Mouse (Mus musculus) liver, embryonic 15.5 days (tissue): Measurements from ENCODE around the gene Gm10644. TPM values are rescaled to one million over a fixed set of nuclear protein-coding genes. Genes with fewer than 3 reads are reported as not detected.
A peak's percentile ranks its signal among the peaks of the same experiment; 100 is the strongest.

Source experiments
- ATAC-seq: fragments of 200-750 bp; cut with Nextera tagmentation; 2 replicates; pipeline ENCODE4 v1.8.0; 2017; ENCODE audit warnings: moderate number of reproducible peaks, mild to moderate bottlenecking, moderate library complexity; ENCODE audit not compliant: insufficient read depth
- H3K27ac ChIP-seq: fragments of 300-500 bp; sonication (generic); replicated peaks from 2 replicates; pipeline ENCODE4 v1.5.1; 2015; ENCODE audit warnings: mild to moderate bottlenecking, inconsistent platforms
- H3K27me3 ChIP-seq: fragments of 300-500 bp; sonication (generic); 2 replicates; pipeline ENCODE4 v1.6.1; 2015; ENCODE audit warnings: mild to moderate bottlenecking, inconsistent platforms
- H3K36me3 ChIP-seq: fragments of 300-500 bp; sonication (generic); replicated peaks from 2 replicates; pipeline ENCODE4 v1.6.1; 2015; ENCODE audit warnings: moderate library complexity, mild to moderate bottlenecking, inconsistent platforms
- H3K4me1 ChIP-seq: fragments of 300-500 bp; sonication (generic); replicated peaks from 2 replicates; pipeline ENCODE4 v1.6.1; 2015; ENCODE audit warnings: inconsistent platforms
- H3K4me2 ChIP-seq: fragments of 300-500 bp; sonication (generic); 2 replicates; pipeline ENCODE4 v1.6.1; 2015; ENCODE audit warnings: moderate library complexity, mild to moderate bottlenecking, inconsistent platforms
- H3K4me3 ChIP-seq: fragments of 300-500 bp; sonication (generic); replicated peaks from 2 replicates; pipeline ENCODE4 v1.5.1; 2015; ENCODE audit warnings: mild to moderate bottlenecking, inconsistent platforms
- H3K9ac ChIP-seq: fragments of 300-500 bp; sonication (generic); 2 replicates; pipeline ENCODE4 v1.6.1; 2015; ENCODE audit warnings: moderate library complexity, mild to moderate bottlenecking, inconsistent platforms
- H3K9me3 ChIP-seq: fragments of 300-500 bp; sonication (generic); replicated peaks from 2 replicates; pipeline ENCODE4 v1.6.1; 2016; ENCODE audit warnings: inconsistent platforms
- WGBS: fragments of 180-500 bp; shearing (Covaris S2); methylation state at CpG from one replicate; pipeline ENCODE4 v1.1.7; 2015; ENCODE audit warnings: mixed read lengths; ENCODE audit not compliant: insufficient replicate concordance; 5-methylcytosine and 5-hydroxymethylcytosine counted together
- polyA plus RNA-seq: library from polyadenylated mRNA; unstranded; fragments of >200 nt; fragmentation: Nextera tagmentation; extraction: Ambion mirVana; gene quantifications from 2 replicates; pipeline ENCODE4 v1.2.1, GENCODE M21; 2015

The Gm10644 gene
- polyA plus RNA-seq, 1 experiment from 2014 or later: 0.39 TPM

DNA sequence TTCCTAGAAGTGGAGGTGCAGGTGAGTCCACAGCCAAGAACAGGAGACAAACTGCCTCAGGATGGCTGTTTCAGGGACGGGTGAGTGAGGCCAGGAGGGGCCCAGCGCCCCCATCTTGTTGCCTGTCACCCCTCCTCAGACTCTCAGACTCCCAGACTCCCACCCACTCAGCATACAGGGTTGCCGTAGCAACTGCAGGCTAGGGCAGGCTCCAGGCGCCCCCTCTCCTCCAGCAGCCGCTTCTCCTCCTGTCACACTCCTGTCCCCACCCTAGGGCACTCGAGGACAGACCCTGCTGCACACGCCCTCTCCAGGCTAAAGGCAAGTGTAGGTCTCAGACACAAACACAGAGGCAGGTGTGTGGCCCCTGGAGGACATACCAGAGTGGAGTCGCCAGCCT, 45.7 kb downstream of the Gm10644 start:
- H3K36me3 ChIP-seq: no peaks in the 10 kb centered on the region
- H3K4me2 ChIP-seq: no peak overlapping the region
- H3K27ac ChIP-seq: no peak overlapping the region
- ATAC-seq: no peak
- H3K9me3 ChIP-seq: no peaks in the 10 kb centered on the region
- no peak overlapping the region for H3K4me3 ChIP-seq
- H3K4me1 ChIP-seq: peaks cover 10% of the 10 kb centered on the region
- H3K27me3 ChIP-seq: no peaks in the 10 kb centered on the region
- no peak overlapping the region for H3K9ac ChIP-seq
- 49% methylated on average over 8 of the region's 8 CpGs for WGBS

DNA sequence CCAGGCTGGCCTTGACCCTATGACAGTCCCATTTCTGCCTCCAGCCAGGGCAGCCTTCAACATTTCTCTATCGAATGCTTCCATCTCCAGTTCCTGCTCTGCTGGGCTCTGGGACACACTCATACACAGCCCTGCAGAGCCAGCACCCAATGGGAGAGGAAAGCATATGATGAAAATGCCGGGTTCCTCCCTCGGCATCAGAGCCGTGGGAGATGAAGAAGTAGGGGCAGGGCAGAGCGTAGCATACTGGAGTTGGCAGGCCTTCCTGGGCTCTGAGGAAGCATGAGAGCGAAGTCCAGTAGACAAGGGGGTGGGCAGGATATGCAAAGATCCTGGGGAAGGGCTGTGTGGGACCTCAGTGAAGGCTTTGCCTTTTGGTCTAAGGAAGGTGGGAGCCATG, 46.4 kb downstream of the Gm10644 start:
- Histone ChIP-seq H3K36me3 (no peaks in the 10 kb centered on the region), H3K27me3 (no peaks in the 10 kb centered on the region), H3K9me3 (no peaks in the 10 kb centered on the region), H3K9ac (no peak overlapping the region), H3K27ac (no peak overlapping the region), H3K4me1 (peaks cover 5% of the 10 kb centered on the region; the same call in 1 of the 2 replicates), H3K4me2 (no peak overlapping the region), H3K4me3 (no peak overlapping the region)
- no peak for ATAC-seq
- 66% methylated on average over 6 of the region's 6 CpGs for WGBS

DNA sequence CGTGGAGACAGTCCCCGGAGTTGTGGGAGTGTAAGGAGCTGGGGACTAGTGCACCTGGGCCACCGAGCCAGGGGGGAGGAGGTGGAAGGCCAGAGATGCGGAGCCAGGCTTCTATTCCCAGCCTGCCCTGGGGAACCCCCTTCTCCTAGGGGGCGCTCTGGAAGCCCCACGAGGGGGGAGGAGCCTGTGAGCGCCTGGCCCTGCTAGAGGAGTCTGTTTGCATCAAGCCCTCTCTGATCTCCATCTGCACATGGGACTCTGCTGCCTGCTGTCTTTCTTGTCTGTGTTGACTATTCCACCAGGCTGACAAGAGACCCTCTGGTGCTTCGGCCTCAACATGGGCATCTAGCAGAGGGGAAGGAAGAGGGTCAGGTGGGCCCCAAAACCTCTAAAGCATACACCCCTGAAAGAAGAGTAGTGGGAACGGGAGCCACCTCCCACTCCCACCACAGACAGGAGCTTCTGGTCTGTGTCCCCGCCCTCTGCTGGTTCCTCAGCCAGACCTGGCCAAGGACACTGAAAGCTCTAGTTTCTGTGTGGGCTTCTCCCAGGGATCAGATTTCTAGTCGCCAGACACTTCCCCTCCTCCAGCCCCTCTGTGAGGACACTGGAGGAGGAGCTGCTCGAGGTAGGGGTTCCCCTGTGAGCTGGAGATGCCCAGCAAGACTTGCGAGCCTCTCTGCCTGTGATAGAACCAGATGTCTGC, 51.9 kb downstream of the Gm10644 start:
- no peaks in the 10 kb centered on the region for H3K36me3 ChIP-seq
- H3K4me3 ChIP-seq: no peak overlapping the region
- no peaks in the 10 kb centered on the region for H3K9me3 ChIP-seq
- H3K9ac ChIP-seq: no peak overlapping the region
- H3K27me3 ChIP-seq: peaks cover 51% of the 10 kb centered on the region
- H3K27ac ChIP-seq: no peak overlapping the region
- no peak overlapping the region for H3K4me2 ChIP-seq
- WGBS: 24% methylated on average over 13 of the region's 13 CpGs
- ATAC-seq: no peak
- peaks cover 44% of the 10 kb centered on the region for H3K4me1 ChIP-seq

DNA sequence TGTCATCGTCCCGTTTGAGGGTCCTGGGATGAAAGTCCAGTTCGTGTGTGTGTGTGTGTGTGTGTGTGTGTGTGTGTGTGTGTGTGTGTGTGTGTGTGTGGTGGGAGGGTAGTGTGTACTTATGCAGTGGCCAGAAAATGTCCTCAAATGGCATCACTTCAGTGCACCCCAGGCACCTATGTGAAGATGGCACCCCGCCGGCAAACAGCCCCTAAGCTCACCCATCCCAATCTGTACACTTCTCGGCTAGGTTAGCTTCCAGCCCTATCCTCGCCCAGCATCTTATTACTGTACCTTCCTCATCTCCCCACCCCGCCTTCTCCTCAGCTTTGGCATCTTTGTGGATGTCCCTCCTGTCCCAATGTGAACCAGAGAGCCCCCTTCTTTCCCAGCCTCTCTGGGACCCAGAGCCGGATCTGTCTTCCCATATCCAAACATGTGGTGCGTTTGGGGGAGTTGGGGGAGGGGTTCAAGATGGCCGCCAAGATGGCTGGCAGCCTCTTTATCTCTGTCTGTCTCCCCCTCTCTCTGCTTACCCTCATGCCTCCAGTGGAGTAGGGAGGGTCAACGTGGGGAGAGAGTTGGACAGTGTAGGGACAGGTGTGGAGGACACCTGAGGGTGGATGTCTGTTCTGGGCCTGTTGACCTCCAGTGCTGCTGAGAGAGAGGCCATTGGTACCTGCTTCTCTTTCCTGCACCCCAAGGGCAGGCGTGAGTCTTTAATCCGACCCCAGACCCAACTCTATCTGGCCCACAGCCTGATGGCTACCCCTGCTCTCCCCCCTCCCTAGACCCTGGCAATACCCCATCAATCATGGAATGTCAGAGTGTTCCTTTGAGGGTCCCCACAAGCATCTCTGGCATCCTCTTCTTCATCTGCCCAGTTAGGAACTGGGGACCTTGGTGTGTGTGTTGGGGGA, 53.2 kb downstream of the Gm10644 start:
- H3K4me3 ChIP-seq: no peak overlapping the region

DNA sequence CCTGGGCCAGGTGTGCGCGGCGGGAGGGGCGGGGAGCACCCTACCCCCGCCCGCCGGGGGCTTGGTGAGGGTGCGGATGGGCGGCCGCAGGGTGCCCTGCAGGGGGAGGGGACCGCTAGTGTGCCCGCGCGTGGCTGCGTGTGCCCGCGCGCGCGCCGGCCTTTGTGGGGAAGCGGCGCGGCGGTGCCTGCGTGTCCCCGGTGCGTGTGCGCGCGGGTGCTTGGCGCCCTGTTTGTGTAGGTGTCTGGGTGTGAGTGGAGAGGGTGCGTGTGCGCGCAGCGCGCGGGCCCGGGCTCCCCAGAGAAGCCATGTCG, 54.1 kb downstream of the Gm10644 start:
- Histone ChIP-seq H3K36me3 (no peaks in the 10 kb centered on the region), H3K9ac (no peak overlapping the region; the same call in 1 of the 2 replicates), H3K4me3 (peak overlapping the region; percentile 65), H3K4me2 (peak overlapping the region; percentile 89), H3K4me1 (peaks cover 48% of the 10 kb centered on the region), H3K9me3 (no peaks in the 10 kb centered on the region), H3K27ac (no peak overlapping the region), H3K27me3 (peaks cover 73% of the 10 kb centered on the region)
- under 1% methylated on average over 36 of the region's 40 CpGs for WGBS
- ATAC-seq: no peak

More for the DNA sequence above, 53.2 kb downstream of the Gm10644 start:
- H3K4me2 ChIP-seq: peak overlapping the region; percentile 89
- no peaks in the 10 kb centered on the region for H3K36me3 ChIP-seq
- H3K27ac ChIP-seq: no peak overlapping the region
- H3K4me1 ChIP-seq: peaks cover 48% of the 10 kb centered on the region
- peaks cover 64% of the 10 kb centered on the region for H3K27me3 ChIP-seq
- no peak for ATAC-seq
- H3K9ac ChIP-seq: no peak overlapping the region
- WGBS: 28% methylated on average over 14 of the region's 14 CpGs
- H3K9me3 ChIP-seq: no peaks in the 10 kb centered on the region

DNA sequence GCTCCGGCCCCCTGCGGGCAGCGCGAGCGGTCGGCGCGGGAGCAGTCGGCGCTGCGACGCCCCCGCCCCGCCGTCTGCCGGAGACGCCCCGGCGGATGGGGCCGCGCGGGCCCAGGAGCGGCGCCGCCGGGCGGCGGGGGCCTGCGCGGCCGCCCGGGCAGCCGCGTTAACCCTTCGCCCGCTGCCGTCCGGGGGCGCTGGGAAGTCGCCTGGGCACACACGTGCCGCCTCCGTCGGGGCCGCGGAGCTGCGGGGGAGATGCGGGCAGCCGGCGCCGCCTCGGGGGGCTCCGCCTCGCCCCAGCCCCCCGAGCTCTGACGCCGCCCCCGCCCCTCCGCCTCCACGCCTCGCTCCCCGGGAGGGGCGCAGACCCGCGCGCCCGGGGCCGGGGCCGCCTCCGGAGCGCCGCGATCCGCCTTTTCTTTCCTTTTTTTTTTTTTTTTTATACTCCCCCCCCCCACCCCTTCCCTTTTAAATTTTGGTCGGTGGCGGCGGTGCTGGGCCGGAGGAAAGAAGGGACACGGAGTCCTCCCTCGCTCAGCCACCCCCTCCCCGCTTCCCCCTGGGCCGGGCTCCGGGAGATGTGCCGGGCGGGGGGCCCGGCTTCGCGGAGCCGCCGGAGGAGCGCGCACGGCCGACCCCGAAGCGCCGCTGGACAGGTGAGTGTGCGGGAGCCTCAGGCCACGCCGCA, 54.6 kb downstream of the Gm10644 start:
- H3K9ac ChIP-seq: peak overlapping the region; percentile 56
- peak overlapping the region; percentile 65 for H3K4me3 ChIP-seq
- ATAC-seq: peak; percentile 15; the same call in 1 of the 2 replicates
- WGBS: under 1% methylated on average over 100 of the region's 100 CpGs
- peak overlapping the region; percentile 89 for H3K4me2 ChIP-seq
- H3K36me3 ChIP-seq: no peaks in the 10 kb centered on the region
- H3K27me3 ChIP-seq: peaks cover 78% of the 10 kb centered on the region
- peaks cover 48% of the 10 kb centered on the region for H3K4me1 ChIP-seq
- no peaks in the 10 kb centered on the region for H3K9me3 ChIP-seq
- H3K27ac ChIP-seq: peak overlapping the region; percentile 38; the same call in 1 of the 2 replicates

DNA sequence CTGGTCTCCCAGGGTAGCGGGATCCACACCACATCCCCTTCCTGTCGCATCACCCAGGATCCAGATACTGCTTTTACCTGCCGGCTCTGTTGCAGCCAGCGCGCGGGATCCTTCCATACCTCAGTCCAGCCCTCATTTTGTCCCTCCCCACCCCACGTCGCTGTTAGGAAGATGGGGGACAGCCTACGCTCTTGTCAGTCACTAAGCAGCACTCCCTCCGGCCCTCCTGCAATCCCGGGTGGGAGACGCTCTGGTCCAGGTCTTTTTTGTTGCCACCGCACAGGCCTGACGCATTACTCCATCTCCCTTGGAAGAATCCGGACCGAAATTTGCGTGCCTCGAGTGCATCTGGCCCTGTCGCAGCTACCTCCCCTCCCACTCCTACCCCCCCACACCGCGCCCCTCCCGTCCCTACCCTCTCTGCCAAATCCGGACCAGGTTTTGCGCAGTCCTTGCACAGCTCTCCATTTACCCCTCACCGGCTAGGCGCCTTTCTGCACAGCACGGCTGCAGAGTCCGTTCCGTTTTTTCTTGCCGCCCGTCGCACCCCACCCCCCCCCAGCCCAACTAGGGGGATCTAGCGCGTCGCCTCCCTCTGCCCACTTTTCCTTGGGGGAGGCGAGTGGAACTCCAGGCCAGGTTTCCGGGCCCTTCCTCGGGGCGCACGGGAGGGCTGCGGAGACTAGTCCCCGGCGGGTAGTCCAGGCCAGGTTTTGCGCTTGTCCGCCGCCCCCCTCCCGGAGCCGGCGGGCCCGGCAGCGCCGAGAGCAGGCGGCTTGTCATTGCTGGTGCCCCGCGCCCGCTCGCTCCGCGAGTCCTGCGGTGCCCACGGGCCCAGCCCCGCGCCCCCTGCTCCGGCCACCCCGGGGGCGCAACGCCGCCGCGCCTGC, 55.4 kb downstream of the Gm10644 start, which contains the start of gene Adgrl1:
Adgrl1 (plus strand) TSS at position 743 of the 890 bp plus-strand sequence.
- H3K4me1 ChIP-seq: peaks cover 44% of the 10 kb centered on the region
- H3K27ac ChIP-seq: peak within 1 kb of the TSS; percentile 38; the same call in 1 of the 2 replicates
- H3K4me2 ChIP-seq: peak within 1 kb of the TSS; percentile 89
- peak within 1 kb of the TSS; percentile 65 for H3K4me3 ChIP-seq
- under 1% methylated on average over 70 of the region's 70 CpGs for WGBS
- peaks cover 86% of the 10 kb centered on the region for H3K27me3 ChIP-seq
- peak; percentile 74 for ATAC-seq
- H3K36me3 ChIP-seq: no peaks in the 10 kb centered on the region
- peak within 1 kb of the TSS; percentile 56 for H3K9ac ChIP-seq
- no peaks in the 10 kb centered on the region for H3K9me3 ChIP-seq

DNA sequence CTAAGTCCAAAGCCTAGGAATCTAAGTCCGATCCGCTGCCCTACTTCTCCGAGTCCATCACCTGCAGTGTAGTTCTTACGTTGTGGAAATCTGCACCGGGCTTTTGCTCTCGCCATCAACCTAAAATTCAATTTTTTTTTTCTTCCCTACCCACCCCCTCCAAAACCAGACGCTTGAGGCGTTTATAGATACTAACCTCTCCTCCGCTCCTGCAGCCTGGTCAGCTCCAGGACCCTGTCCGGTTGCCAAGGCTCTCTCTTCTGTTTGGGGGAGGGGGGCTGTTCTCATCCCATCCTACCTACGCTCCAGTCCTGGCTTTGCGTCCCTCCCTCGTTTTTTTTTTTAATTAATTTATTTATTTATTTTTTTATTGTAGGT, 56.0 kb downstream of the Gm10644 start:
- no peaks in the 10 kb centered on the region for H3K36me3 ChIP-seq
- peaks cover 93% of the 10 kb centered on the region for H3K27me3 ChIP-seq
- H3K9me3 ChIP-seq: no peaks in the 10 kb centered on the region
- under 1% methylated on average over 13 of the region's 13 CpGs for WGBS
- H3K9ac ChIP-seq: no peak overlapping the region
- peaks cover 43% of the 10 kb centered on the region for H3K4me1 ChIP-seq
- peak overlapping the region; percentile 65 for H3K4me3 ChIP-seq
- 0 out of 2 replicates have a peak overlapping the region, but pooled peaks have one; percentile 38 for H3K27ac ChIP-seq
- no peak for ATAC-seq
- H3K4me2 ChIP-seq: peak overlapping the region; percentile 89

DNA sequence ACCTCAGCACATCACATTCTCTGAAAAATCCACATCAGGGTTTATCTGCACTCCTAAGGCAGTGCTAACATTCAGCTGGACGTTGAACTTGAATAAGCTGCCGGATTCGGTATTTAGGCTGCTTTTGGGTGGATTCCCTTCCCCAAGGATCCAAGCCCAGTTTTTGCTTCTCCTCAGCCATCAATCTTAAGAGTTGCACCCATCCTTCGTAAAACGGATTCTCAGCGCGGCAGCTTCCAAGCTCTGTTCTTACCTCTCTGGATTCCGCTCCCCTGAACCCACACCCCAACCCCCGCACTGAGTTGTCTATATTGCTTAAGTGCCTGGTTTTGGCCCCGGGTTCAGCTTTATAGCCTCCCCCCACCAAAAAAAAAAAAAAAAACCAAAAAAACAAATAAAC, 56.5 kb downstream of the Gm10644 start:
- Histone ChIP-seq H3K4me2 (peak overlapping the region; percentile 89), H3K9me3 (no peaks in the 10 kb centered on the region), H3K4me1 (peaks cover 42% of the 10 kb centered on the region), H3K9ac (no peak overlapping the region), H3K4me3 (no peak overlapping the region), H3K27ac (no peak overlapping the region), H3K27me3 (peaks cover 96% of the 10 kb centered on the region), H3K36me3 (no peaks in the 10 kb centered on the region)
- WGBS: 11% methylated on average over 10 of the region's 10 CpGs
- no peak for ATAC-seq

DNA sequence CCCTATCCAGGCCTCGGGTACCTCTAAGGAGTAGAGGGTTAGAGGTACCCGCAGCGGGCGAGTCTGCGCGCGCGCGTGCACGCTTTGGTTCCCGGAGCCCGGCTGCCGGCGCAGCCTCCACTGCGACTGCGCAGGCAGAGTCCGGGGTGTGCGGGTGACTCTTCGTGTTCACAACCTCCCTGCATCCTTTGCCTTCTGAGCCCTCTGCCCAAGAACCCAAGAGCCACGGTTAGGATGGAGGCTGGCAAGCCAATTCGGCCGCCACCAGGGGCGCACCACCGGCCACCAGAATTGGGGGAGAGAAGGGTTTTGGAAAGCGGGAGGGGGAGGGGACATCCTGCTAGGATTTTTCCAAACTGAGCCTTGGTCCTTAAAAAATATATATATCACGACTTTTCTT, 57.8 kb downstream of the Gm10644 start:
- Histone ChIP-seq H3K9me3 (no peaks in the 10 kb centered on the region), H3K9ac (no peak overlapping the region), H3K27me3 (peaks cover 88% of the 10 kb centered on the region), H3K27ac (no peak overlapping the region), H3K4me1 (peaks cover 34% of the 10 kb centered on the region), H3K4me3 (0 out of 2 replicates have a peak overlapping the region, but pooled peaks have one; percentile 14), H3K36me3 (no peaks in the 10 kb centered on the region), H3K4me2 (peak overlapping the region; percentile 43)
- ATAC-seq: no peak
- 9% methylated on average over 26 of the region's 26 CpGs for WGBS
